Mouse (Mus musculus): Measurements from ENCODE around the gene Aunip.
"Not testable (repeated sequence)": the region's sequence is repeated elsewhere in the genome, so short reads cannot be mapped to it uniquely, and the experiment has no call there.

Aunip gene

DNA sequence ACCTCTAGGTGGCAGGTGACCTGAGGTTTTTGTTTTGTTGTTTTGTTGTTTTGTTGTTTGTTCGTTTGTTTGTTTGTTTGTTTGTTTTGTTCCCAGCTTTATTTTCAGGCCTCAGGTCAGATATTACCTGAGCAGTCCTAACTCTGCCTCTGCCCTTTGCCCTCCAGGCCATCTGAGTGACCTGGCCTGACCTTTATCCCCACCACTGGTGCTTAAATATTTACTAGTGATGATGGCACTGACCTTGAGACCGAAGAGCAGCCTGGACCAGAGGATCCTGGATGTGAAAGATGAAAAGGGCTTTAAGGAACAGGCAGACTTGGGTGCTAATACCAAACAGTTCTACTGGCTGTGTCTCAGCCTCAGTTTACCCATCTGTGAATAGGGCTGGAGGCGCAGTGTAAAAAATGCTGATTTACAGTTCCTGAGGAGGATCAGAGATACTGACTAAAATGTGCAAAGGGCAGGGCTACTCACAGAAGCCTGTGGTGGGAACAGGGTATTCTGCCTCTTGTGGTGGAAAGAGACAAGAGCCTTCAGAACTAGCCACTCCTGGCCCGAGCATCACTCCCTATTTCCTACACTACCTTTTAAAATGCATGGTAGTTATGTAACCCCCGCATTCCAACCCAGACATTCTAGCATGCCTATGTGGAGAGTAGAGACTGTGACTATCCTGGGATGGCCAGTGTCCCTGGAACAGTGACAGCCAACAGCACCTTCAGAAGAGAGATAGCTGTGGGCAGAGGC, 25.5 kb upstream of the Aunip start:
- DNase-seq (ENCODE audit: low read depth): no peak

DNA sequence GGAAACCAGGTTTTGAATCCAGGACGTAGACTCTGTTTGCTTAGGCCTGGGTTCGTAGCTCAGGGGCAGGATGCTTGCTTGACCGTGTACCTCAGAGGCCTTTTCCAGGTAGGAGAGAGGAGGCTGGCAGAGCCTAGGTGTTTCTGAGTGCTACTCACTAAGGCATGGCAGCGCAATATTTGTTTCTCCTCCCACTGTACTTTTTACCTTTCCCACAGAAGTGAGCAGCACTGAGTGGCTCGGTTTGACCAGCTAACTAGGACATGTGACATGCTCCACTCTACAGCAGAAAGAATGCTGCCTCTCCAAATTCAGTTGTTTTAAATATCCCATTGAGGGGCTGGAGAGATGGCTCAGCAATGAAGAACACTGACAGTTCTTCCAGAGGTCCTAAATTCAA, 22.6 kb upstream of the Aunip start:
- no peak for DNase-seq (ENCODE audit: low read depth)

DNA sequence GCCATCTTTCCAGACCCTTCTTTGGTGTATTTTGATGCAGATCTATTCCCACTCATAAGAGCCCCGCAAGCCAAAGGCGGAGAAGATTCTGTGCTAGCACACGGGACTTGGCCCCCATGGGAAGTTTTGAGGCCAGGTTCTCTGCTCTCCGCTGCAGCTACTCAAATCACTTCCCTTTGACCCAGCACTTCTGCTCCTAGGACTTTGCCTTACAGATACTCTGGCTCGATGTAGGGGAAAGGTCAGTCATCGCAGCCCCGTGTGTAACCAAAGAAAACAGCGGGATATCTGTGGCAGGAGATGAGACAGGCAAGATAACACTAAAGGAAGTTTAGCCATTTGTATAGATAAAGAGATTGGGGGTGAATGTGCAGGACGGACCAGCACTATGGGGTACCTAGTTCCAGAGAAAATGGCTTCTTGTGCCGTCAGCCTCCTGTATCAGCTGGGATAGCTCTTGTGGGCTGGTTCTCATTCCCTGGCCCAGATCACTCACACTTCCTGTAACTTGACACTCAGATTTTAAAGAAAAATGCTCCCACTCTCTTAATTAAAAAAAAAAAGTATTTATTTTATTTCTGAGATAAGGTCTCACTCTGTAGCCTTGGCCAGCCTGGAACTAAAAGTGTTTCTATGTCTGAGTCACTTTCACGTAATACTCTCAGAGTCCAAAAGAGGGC, 20.7 kb upstream of the Aunip start:
- no peak for DNase-seq (ENCODE audit: low read depth)

DNA sequence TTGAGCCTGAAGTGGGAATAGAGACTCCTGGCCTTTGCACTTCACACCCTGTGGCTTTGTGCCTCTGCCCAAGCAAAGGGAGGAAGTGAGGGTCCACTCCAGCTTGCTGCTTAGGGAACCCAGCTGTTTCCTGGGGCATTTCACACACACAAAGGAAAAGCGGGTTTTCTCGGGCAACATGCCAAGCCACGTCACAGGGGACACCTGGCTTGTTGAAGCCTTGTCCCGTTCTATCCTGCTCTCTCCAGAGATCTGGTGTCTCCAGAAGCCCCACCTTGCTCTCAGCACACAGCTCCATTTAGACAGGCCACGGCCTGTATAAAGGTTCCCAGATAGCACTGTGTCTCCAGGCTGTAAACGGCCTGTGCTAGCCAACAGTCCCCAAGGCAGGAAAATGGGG, 19.1 kb upstream of the Aunip start:
- no peak for DNase-seq (ENCODE audit: low read depth)

DNA sequence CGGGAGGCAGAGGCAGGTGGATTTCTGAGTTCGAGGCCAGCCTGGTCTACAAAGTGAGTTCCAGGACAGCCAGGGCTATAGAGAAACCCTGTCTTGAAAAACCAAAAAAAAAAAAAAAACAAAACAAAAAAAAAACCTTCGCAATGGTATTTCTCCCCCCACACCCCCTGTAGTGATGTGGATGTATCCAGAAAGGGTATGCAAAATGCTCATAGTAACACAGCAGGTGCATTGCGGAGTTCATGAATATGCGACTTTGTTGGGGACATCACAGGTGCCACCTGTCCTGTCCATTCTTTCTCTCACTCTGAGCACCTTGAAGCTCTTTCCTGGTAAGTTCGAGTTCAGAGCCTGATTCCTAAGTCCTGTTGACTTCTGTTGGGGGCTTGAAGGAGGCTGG, 16.6 kb upstream of the Aunip start:
- DNase-seq (ENCODE audit: low read depth): not testable (repeated sequence)

DNA sequence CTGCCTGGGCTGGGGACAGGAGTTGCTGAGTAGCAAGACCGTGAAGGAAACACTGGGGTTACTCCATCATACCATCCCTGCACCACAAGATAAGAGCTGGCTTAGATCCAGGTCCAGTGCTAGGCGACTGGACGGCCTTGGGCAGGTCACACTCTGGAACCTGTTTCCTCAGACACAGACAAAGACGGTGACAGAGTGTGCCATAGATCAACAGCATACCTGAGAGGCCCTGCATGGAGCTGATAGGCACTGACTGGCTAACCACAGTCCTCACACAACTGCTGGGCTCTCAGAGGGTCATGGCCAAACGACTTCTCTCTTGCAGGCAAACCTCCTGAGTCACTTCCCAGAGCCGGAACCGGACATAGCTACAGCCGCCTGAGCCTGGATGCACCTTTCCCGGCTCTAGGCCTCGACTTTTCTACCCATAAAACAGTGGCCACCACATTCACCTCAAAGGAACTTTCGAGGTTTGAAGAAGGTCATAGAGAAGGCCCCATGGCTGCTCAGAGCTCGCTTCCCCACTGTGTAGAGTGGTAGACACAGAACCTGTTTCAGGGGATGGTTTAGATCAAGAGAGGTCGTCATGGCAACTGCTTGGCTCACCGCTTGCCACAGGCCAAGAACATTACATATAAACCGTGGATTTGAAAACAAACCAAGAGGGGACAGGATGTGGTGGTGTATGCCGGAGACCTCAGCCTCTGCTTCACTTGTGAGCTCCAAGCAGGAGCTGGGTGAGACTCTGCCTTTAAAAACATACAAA, 15.8 kb upstream of the Aunip start:
- DNase-seq (ENCODE audit: low read depth): peak; percentile 48

DNA sequence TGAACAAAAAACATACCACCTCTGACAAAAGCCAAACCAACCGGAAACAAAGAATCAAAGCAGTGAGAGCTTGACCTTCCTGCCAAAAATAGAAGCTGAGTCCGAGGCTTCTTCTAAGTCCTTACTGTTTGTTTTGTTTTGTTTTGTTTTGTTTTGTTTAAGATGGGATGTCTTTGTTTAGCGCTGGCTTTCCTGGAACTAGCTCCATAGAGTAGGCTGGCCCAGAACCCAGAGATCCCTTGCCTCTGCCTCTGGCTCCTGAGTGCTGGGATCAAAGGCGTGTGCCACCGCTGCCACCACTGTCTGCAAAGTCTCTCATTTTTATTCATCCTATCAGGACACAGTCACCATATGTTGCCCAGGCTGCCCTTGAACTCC, 15.3 kb upstream of the Aunip start:
- no peak for DNase-seq (ENCODE audit: low read depth)

DNA sequence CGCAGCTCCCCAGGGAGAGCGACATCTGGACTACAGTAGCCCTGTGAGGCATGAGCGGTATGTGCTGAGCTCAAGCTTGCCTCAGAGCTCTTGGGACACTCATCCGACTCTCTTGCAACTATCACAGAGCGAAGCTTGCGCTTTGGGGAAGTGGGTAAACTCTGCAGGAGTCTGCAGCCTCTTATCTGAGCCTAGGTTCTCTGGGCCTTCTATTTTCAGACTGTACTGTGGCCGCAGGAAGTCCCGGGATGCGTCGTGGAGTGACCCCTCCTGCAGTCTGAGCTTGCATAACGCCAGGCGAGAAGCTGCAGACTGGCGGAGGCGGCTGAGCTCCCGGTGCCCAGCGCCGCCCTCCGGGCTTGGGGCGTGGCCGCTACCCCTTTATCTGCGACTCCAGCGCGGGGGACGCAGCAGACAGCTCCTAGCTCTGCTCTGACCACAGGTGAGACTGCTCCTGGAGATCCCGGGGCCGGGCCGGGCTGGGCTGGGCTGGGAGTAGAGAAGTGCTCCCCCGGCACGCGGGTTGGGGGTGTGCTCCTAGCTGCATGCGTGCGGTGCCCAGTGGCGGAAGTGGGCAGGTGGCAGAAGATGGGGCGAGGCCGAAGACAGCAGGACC, 14.1 kb upstream of the Aunip start, which contains the start of gene Paqr7:
Gene Paqr7 (plus strand): TSS at position 103 of the 616 bp plus-strand sequence.
- DNase-seq (ENCODE audit: low read depth): peak; percentile 37

DNA sequence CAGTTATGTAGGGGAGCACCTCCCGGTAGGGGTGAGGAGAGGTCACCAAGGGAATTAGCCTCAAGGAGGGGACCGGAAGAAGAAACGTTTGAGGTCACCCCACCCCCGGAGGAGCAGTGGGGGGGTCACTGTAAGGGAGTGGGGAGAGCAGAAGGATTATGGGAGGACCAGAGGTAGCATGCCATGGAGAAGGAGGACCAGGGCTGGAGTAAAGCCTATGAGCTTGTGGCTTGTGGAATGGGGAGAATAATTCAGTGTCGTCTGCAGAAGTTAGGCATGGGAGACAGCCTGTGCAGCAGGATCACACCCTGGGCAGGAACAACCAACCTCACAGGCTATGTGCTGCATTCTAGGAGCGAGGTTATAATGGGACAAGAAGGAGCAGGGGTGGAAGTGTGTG, 13.6 kb upstream of the Aunip start:
- no peak for DNase-seq (ENCODE audit: low read depth)

DNA sequence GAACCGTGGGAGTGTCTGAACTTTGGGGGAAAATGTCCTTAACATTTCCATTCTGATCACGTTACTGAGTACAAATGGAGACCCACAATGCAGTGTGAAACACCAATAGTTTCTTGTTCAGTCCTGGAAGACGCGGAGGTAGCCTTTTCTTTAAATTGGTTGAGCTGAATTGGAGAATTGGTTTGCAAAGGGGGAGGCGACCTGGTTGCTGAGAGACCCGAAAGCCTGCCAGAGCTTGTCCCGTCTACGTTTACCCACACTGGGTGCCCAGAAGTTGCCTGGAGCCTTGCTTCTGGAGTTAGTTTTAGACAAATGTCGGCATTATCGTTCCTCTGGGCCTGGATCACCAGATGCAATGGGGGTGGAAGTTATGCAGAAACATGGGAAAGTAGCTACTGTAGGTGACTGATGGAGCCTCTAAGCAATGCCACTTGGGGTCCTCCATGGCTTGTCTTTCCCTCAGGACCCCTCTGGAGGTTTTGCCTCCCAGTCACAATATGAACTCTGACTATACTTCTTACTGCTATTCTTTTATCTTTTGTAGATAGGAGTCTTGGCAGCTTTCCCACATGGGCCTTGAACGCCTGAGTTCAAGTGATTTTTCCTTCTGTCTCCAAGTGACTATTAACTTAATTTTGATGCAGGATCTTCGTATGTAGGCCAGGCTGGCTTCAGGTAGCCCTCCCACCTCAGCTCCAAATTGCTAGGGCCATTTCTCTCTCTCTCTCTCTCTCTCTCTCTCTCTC, 12.6 kb upstream of the Aunip start:
- DNase-seq (ENCODE audit: low read depth): no peak

DNA sequence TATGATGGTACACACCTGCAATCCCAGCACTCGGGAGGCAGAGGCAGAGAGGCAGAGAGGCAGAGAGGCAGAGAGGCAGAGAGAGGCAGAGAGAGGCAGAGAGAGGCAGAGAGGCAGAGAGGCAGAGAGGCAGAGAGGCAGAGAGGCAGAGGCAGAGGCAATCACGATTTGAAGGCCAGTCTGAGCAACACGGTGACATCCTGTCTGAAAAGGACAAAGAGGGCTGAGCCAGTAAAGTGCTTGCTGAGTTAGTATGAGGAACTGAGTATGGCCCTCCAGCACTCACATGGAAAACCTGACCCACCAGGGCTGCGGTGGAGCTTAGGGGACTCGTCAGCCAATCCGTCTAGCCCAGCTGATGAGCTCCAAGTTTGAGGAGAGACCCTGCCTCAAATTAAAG, 11.8 kb upstream of the Aunip start:
- DNase-seq (ENCODE audit: low read depth): not testable (repeated sequence)

DNA sequence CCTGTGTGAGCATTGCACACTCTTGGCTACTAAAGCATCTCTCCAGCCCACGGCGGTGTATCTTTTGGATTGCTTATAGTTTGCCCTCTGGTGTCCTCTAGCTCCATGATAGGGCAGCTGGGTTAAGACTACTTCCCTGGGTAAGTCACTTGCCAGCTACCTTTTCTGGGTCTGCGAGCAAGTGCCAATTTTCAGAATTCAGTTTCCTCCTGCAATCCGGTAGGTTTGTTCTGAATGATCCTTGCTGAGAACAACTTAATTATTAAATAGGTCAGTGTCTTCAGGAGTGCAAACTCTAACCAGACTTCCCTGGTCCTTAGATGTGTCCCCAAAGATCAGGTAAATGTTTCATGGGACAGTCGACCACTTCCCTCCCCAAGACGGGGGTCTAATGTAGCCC, 9.7 kb upstream of the Aunip start:
- no peak for DNase-seq (ENCODE audit: low read depth)

DNA sequence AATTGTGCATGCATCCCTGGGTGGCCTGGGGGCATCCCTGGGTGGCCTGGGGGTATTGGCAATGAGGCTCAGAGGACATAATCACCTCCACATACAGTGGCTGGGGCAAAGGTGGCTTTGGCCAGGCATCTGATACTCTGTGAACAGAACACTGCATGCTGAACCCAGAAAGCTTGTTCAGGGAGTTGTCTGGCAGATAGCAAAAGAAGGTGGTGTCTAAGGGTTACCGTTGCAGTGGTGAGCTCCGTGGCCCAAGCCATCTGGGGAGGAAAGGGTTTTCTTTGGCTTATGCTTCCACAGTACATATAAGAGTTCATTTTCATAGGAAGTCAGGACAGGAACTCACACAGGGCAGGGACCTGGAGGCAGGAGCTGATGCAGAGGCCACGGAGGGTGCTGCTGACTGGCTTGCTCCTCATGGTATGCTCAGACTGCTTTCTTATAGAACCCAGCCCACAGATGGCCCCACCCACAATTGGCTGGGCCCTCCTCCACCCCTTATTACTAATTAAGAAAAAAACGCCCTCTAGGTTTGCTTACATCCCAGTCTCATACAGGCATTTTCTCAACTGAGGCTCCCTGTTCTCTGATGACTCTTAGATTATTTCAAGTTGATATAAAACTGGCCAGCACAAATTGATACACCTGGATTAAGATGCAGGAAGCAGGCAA, 7.0 kb upstream of the Aunip start:
- DNase-seq (ENCODE audit: low read depth): no peak

DNA sequence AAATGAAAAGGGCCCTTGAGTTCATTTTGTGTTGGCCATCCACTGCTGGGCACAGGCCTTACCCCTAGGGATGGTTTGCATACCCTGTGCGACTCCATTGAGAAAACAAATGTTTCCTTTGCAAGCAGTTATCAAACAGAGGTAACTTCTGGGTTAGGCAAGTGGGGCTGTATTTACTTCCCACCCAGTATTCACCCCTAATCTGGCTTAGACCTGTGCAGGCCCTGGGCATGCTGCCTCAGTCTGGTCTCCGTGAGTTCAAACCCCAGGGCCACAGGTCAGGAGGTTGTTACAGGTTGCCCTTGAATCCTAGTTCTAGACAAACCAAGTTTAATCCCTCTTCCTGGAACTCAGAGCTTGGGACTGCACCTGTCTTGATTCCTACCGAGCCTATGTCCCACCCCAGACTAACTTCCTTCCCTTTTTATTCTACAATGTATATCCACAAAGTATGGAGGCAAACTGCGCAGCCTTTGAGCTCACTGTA, 5.5 kb upstream of the Aunip start:
- DNase-seq (ENCODE audit: low read depth): no peak

DNA sequence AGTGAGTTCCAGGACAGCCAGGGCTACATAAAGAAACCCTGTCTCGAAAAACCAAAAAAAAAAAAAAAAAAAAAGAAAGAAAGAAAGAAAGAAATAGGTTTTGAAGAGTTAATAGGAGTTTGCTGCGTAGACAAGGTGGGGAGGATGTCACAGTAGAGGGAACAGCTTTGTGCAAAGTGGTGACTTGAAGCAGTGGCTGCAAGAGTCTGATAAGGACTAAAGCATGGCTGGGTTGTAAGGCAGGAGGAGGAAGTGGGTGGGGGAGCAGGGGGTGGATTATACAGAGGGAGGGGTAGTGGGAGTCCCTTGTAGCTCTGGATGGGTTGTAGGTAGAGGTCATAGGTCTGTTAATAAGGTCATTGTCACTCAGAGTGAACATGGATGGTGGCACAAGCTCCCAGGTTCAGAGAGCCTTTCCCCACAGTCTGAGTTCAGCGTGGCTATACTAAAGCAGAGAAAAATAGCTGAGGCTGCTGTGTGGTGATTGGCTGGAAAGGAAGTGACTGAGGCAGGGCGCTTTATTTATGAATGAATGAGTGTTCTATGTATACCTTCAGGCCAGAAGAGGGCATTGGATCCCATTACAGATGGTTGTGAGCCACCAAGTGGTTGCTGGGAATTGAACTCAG, 4.7 kb upstream of the Aunip start:
- no peak for DNase-seq (ENCODE audit: low read depth)

DNA sequence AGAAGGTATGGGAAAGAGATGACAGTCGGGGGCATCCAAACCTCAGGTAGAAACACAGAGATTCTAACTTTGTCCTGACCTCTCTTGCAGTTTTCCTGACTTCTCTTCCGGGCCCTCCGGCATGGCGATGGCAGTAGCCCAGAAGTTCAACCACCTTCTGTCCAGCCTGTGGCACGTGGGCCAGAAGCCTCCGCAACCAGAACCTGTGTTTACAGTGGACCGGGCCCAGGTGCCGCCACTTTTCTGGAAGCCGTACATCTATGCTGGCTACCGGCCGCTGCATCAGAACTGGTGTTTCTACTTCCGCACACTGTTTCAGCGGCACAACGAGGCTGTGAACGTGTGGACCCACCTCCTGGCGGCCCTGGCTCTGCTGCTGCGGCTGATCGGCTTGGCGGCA, 4.1 kb upstream of the Aunip start:
- DNase-seq (ENCODE audit: low read depth): no peak

DNA sequence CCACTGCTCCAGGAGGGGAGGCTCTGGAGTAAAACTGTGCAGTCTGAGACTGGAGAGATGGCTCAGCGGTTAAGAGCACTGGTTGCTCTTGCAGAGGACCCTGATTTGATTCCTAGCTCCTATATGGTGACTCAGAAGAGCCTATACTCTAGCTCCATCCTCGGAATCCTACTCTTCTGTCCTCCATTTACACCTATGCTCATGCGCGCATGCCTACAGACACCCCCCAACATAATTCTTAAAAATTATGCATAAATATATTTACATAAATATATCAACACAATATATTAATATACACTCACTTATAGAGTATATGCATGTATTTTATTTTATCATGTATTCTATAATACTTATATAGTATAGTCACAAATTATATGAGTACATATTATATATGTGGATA, 403 bp upstream of the Aunip start:
- no peak for DNase-seq (ENCODE audit: low read depth)

DNA sequence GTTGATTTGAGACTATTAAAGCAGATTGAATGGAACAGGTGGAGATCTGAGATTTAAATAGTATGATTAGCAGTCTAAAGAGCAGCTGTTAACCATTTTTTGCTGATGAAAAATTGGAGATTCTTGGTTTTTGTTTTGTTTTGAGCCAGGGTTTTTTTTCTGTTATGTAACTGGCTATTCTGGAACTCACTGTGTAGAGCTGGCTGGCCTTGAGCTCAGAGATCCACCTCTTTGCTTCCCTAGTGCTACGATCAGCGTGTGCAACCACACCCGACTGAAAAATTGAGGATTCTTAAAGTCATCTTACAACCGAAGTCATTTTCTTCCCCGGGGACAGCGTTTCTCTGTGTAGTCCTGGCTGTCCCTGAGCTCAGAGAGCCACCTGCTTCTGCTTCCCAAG, 931 bp downstream of the Aunip start:
- no peak for DNase-seq (ENCODE audit: low read depth)

DNA sequence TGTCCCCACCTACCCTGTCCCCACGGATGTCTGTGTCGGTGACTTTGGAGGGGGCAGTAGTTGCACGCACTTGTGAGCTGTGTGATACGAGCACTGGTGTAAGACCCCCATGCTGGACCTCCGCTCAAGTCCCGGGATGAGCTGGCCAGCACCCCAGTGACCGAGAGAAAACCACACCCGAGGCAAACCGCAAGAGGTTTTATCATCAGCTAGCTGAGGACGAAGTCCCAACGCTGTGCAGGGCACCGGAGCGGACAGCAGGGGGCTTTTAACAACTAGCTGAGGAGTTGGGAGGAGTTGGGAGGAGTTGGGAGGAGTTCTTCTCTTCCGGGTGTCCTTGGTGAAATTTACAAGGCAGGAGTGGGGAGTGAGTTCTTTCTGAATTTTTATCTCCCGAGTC, 2.0 kb downstream of the Aunip start:
- DNase-seq (ENCODE audit: low read depth): peak; percentile 17

DNA sequence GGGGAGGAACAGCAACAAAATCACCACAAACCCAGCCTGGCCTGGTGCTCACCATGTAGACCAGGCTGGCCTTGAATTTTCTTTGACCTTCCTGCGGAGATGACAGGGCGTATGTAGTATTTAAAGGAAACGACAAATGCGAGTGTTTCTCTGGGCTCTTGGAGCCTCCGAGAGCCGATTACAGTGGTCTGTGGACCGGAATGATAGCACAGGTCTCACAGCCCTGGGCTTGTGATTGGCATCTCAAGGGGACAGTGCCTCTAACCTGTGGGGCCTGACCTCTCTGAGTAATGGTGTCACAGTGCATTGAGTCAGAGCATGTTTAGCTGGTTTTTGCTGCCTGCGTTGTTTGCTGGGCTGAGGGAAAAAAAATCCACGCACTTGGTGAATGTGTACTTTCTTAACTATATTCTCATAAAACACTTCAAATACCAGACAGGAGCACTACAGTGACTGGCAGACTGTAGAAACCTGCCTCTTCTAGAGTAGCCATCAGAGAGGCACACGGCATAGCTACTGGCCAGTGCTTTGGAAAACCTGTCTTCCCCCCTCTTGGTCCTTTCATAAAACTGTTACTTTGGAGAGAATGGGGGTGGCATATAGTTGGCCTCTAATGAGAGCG, 3.6 kb downstream of the Aunip start:
- no peak for DNase-seq (ENCODE audit: low read depth)
